Mouse (Mus musculus) lung, postnatal 36 days (tissue): ENCODE results near the gene Glmp.
"Not testable (repeated sequence)": the region's sequence is repeated elsewhere in the genome, so short reads cannot be mapped to it uniquely, and the experiment has no call there.

Experiments
- DNase-seq: peaks from one replicate; pipeline ENCODE4 v3.0.0; 2022; ENCODE audit warnings: mixed read lengths

The Glmp gene

DNA sequence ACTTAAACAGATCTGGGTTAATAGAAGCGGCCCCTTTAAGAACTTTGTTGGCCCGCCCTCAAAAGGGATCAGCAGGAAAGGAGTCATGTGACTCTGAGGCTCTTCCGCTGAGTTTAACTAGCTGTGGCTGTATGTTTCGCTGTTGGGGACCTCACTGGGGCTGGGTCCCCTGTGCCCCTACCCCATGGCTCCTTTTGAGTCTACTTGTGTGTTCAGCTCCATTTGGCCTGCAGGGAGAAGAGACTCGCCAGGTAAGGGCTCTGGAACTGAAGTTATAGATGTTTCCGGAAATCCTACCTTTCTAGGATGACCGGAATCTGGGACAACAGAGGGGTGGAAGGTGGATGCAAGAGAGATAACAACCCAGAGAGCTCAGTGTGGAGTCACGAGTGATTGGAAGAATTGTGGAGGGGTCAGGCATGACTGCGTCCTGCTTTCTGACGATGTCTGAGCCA, at the start of gene Glmp:
TSS of gene Glmp (plus strand) at position 73 of the 455 bp plus-strand sequence.
- DNase-seq, result peak; percentile 85

- no peak for DNase-seq
These were observed 48.7 kb upstream of the Glmp start for GRCm38 (mm10) chr3:88276121-88276520.

DNA sequence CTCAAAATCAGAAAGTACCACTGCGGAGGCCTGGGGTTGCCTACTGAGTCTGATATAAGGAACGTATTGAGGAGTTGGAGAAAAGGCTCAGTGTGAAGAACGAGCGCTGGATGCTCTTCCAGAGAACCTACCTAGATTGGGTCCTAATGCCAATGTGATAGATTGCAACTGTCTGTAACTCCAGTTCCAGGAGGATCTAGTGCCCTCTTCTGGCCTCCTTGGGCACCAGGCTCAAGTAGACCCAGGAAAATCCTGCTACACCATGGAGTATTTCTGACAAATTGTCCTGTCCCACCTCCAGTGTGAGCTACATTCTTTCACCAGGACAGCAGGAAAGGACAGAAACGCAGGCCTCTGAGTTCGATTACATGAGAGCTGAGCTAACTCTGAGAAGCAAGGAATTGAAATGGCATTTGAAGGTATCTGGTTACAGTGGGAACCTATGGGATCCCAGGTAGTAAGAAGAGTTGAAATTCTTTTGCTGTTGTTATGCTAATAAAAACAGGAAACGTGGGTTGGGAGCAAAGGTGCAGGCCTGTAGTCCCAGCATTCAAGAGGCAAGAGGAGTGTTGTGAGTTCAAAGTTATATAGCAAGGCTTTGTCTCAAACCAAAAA, 48.2 kb upstream of the Glmp start:
- peak; percentile 65 for DNase-seq

DNA sequence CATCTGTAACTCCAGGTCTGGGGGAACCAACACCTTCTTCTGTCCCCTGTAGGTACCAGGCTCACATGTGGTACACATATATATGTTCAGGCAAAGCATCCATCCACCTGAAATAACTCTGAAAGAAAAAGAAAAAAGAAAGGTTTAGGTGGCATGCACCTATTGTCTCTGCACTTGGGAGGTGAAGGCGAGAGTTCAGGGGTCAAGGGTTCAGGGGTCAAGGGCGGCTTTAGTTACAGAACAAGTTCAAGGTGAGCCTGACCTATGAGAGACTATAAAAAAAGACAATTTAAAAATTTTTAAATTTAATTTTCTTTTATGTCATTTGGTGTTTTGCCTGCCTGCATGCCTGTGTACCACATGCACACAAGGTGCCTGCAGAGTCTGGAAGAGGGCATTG, 44.8 kb upstream of the Glmp start:
- DNase-seq, result no peak

- peak; percentile 89 for DNase-seq
These were observed 43.5 kb upstream of the Glmp start for GRCm38 (mm10) chr3:88281141-88281916.

DNA sequence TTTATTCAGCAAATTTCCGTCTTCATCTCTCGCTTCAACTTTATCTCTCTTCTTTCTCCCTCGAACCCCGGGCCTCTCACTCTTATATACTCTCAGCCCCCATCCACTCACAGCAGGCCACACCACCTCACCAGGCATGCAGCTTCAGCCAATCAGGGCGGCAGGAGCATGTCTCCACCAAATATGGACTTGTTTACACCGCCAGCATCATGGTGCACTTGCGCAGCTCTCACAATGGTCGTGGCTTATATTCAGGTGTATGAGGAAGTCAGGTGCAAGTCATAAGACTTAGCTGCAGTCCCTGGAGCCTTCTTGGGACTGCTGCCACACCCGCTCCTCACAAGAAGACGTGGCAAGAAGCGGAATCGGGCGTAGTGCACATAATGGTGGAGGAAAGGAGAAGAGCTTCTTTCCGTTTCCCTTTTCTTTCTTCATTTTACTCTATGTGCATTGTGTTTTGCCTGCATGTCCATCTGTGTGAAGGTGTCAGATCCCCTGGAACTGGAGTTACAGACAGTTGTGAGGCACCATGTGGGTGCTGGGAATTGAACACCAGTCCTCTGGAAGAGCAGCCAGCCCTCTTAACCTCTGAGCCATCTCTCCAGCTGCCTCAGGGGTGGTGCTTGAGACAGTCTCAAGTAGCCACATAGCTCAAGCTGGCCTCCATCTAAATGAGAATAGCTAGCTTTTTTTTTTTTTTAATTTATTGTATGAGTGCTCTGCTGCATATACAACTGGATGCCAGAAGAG, 39.8 kb upstream of the Glmp start:
- not testable (repeated sequence) for DNase-seq

DNA sequence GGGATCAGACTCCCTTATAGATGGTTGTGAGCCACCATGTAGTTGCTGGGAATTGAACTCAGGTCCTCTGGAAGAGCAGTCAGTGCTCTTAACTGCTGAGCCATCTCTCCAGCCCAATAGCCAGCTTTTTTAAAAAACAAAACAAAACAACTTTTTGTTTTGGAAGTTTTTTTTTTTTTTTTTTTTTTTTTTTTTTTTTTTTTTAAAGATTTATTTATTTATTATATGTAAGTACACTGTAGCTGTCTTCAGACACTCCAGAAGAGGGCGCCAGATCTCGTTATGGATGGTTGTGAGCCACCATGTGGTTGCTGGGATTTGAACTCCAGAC, 39.3 kb upstream of the Glmp start:
- not testable (repeated sequence) for DNase-seq

DNA sequence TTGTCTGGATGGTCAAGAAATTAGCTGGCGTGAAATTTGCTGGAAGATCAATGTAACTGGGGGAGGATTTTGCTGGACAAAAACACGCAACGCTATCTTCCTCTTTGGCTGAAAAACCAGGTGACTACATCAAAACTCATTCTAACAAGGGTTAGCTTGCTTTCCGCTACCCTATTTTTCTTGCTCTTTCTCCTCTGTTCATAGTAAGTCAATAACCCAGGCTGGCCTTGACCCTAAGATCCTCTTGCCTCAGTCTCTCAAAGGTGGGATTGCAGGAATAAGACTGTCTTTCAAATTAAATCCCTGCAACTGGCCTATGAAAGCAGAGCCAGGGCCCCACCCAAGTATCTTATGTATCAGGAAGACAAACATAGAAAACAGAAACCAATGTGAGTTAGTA, 37.7 kb upstream of the Glmp start, which contains the start of gene Gm38392:
TSS of gene Gm38392 (minus strand) at position 101 of the 400 bp plus-strand sequence.
- no peak for DNase-seq

- peak; percentile 71 for DNase-seq
These were observed 36.6 kb upstream of the Glmp start for GRCm38 (mm10) chr3:88288133-88288713.

GRCm38 (mm10) chr3:88291970-88292369, 32.9 kb upstream of the Glmp start:
- peak; percentile 64 for DNase-seq

DNA sequence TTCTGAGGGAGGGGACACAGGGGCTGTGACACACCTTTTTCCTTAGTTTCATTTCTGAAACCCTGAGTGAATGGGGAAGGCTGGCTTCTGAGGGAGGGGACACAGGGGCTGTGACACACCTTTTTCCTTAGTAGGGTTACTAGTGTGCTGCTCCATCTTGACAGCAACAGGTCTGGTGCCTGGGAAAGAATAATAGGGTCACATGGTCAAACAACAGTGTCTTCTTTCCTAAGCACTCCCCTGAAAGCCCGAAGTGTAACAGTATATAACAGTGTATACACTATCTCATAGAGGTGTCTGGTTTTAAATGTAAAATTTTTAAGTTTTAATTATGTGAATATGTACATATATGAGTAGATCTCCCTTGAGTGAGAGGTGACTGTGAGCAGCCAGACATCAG, 29.6 kb upstream of the Glmp start:
- DNase-seq, result not testable (repeated sequence)

- no peak for DNase-seq
These were observed 28.7 kb upstream of the Glmp start for GRCm38 (mm10) chr3:88296110-88296560.

GRCm38 (mm10) chr3:88296561-88297318, 28.1 kb upstream of the Glmp start, which contains the start of the genes Tsacc and Cct3:
Gene Tsacc (minus strand): TSS chr3:88296999.
Gene Cct3 (plus strand): TSS chr3:88297116.
- DNase-seq, result peak; percentile 99

GRCm38 (mm10) chr3:88297321-88297851, 27.4 kb upstream of the Glmp start:
- DNase-seq, result peak; percentile 32

GRCm38 (mm10) chr3:88299172-88299571, 25.7 kb upstream of the Glmp start:
- no peak for DNase-seq

DNA sequence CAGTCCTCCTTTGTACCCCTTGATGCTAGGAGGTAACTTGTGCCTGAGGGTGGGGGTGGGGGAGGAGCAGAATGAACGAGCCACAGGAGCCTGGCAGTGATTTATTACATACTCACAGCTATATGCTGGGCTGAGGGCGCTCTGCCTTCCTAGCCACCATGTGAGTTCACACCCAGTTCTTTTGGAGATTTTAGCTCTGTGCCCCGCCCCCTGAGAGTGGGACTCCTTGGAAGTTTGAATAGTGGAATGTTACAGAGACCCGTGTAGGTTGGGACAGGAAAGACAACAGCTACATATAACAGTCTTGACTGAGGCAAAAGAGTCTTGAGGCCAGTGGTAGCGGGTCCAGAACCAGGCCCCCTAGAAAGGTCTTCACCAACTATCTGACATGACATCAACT, 4.1 kb downstream of the Glmp start:
- no peak for DNase-seq

GRCm38 (mm10) chr3:88331282-88331681, 6.5 kb downstream of the Glmp start:
- peak; percentile 83 for DNase-seq

- peak; percentile 65 for DNase-seq
These were observed 9.3 kb downstream of the Glmp start for GRCm38 (mm10) chr3:88334029-88334658.

DNA sequence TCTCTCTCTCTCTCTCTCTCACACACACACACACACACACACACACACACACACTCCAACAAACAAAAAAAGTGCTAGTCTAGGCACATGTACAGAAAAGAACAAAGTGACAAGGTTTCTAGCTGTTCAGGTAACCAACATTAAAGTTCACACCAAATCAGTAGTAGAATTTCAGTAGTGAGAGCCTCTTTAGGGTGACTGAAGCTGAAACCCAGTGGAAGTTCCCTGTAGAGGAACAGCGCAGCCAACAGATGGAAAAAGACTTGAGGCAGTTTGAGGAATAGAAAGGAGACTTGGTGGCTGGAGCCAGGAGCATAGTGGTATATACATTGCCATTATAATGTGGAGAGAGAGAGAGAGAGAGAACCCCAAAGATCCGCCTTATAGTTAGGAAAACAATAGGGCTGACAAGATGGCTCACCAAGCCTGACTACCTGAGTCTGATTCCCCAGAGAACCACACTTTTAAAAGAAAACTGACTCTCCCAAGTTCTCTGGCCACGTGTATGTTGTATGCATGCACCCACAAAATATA, 10.1 kb downstream of the Glmp start:
- no peak for DNase-seq

DNA sequence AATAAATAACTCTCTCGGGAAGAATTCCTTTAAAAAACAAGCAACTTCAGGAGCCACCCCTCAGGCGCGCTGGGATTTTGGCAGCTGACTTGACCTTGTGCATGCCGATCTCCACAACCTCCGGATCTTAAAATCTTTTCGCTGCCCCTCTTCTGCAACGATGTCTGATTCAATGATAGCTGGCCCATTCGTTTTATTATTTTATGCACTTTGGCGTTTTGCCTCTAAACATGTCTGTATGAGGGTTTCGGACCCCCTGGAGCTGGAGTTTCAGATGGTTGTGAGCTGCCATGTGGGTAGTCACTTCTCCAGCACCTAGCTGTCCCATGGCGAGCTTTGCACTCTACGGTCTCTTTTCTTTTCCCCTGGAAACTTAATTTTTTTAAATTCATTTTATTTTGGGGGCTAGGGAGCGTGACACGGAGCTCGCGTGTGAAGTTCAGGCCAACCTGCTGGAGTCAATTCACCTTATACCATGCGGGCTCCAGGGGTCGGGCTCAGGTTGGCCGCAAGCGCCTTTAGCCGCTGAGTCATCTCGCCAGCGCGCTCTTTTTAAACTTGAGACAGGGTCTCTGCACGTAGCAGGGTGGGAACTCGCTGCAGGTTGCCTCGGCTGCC, 10.7 kb downstream of the Glmp start:
- no peak for DNase-seq
